Mouse (Mus musculus): ENCODE data around the gene Olfr640.

- TF ChIP-seq CTCF (IDR thresholded peaks at IDR 0.05; ENCODE audit: borderline replicate concordance, insufficient read depth, low read length) (no peak), POLR2A (IDR thresholded peaks at IDR 0.05; ENCODE audit: low read depth, low read length) (no peak)
Measured at GRCm38 (mm10) chr7:104059215-104059614, 33.8 kb upstream of the Olfr640 start.
